Mouse (Mus musculus): ENCODE measurements at regions not wholly inside any gene's neighbourhood (a gene's known extent, or its start where the extent isn't known, plus 50 kb on each side); places are given as distances from the start of the nearest gene placed in this dataset.
"Not testable (repeated sequence)": the region's sequence is repeated elsewhere in the genome, so short reads cannot be mapped to it uniquely, and the experiment has no call there.

- DNase-seq (ENCODE audit: low read depth, low spot score): no peak
These were observed 194.4 kb upstream of the Ppp6c start for GRCm38 (mm10) chr2:39420696-39421095.

- no peak for DNase-seq (ENCODE audit: low read depth, low spot score)
These were observed 174.1 kb upstream of the Ppp6c start for GRCm38 (mm10) chr2:39400336-39400735.

GRCm38 (mm10) chr2:39399523-39399922, 173.3 kb upstream of the Ppp6c start:
- DNase-seq (ENCODE audit: low read depth, low spot score): no peak

GRCm38 (mm10) chr2:39394643-39395042, 168.4 kb upstream of the Ppp6c start:
- DNase-seq (ENCODE audit: low read depth, low spot score): peak; percentile 8

DNA sequence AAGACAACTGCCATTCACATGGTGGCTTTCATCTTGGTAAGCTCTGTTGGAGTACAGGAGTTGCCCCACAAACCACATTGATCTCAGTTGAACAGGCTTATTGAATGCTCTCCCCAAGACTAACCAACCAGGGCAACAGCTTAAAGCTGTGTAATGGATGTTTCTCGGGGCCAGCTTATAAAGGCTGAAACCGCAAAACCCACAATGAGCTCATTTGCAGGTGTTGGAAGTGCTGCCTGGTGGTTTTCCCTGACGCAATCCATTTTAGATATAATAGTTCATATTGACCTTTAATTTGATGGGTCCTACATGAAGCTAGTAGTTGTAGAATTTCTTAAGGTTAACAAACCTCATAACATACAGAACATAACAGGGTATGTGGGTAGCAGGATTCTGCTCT, 151.0 kb upstream of the Ppp6c start:
- DNase-seq (ENCODE audit: low read depth, low spot score): no peak

DNA sequence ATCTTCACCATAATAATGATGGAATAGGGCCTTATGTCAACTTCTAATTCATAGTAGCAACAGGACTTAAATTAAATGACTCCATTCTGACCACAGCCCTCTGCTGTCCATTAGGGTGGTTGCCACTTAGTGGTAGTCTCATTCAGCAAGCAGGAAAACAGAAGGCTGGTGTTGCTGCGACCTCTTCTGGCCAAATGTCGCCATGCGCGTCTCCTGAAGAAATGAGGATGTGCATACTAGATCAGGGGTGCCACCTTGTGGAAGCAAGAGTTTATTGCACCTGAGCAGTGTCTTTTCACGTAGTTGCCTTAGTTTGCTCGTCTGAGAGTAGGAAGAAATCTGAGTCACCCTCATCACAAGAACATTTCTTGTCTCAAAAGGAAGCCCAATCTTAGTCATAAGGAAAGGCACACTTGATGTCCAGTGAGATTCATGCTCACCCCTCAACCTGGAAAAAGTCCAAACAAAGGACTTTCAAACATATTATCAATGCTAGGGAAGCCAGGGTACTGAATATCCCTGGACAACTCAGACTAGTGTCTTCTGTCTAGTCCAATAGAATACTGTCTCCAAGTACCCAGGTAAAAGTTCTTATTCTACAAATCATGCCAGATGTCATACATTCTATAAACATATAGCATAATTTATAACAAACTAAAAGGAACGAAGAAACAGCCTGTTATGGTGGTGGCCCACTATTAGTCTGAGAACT, 147.0 kb upstream of the Ppp6c start:
- DNase-seq (ENCODE audit: low read depth, low spot score): peak; percentile 99

DNA sequence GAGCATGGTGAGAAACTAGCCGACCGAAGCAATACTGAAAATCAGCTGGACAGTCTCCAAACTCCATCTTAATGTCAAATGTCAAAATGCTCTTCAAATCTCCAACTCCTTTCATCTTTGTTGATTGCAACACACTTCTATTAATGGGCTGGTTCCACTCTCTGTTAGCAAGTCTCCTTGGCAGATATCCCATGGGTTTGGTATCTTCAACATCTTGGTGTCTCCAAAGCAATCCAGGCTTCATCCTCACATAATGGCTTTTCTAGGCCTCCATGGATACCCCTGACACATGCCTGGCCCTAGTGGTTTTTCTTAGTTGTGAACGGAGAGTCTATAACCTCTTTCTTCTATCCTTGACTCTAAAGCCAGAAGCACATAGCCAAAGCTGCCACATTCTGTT, 118.0 kb upstream of the Ppp6c start:
- no peak for DNase-seq (ENCODE audit: low read depth, low spot score)

- DNase-seq (ENCODE audit: low read depth, low spot score): no peak
These were observed 114.2 kb upstream of the Ppp6c start for GRCm38 (mm10) chr2:39340406-39340805.

GRCm38 (mm10) chr2:39338832-39339649, 112.8 kb upstream of the Ppp6c start:
- DNase-seq (ENCODE audit: low read depth, low spot score): no peak

DNA sequence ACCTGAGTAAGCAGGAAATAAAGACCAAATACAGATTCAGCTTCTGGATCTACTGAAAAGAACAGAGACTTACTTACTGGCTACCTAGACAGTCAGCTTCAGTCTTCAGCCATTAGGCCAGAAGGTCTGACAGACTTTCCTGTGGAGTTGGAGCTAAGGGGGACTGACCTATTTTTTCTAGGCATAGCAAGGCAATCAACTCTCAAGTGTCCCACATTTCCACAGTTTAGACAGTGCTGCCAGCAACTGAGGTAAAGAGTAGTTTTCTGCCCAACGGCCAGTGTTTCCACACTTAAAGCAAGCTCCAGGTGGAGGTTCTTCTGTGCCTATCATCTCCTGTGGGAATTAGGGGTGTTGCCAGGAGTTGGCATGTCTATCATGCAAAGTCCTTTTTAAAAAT, 111.3 kb upstream of the Ppp6c start:
- no peak for DNase-seq (ENCODE audit: low read depth, low spot score)

DNA sequence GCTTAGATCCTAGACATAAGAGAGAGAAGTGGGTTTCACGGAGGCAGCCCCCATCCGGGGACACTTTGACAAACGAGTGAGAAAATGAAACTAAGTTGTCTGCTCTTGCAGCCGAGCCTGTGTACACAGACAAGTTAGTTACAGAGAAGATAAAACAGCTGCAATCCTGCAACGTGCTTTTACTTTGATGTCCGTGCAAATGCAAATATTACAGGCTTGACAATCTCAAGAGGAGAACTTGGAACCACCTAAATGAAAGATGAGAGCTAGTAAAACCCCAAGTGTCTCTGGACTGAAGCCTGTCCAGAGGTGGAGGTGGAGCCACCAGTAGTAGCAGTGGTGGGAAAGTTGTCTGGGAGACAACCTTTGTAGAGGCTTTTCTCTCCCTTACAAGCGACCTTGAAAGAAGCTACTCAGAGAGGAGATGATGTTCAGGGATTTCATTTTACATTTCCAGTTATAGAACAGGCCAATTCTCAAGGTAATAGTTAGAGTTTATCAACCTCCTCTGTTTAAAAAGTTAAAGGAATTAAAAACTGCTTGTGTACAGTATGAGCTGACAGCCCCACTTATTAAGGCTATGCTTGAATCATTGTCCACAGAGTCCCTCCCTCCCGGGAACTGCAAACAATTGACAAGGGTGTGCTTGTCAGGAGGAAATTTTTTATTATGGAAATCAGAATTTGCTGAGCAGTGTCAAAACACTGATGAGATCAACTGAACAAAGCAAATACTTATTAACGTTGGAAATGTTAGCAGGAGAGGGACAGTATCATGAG, 99.7 kb upstream of the Ppp6c start:
- peak; percentile 18 for DNase-seq (ENCODE audit: low read depth, low spot score)

DNA sequence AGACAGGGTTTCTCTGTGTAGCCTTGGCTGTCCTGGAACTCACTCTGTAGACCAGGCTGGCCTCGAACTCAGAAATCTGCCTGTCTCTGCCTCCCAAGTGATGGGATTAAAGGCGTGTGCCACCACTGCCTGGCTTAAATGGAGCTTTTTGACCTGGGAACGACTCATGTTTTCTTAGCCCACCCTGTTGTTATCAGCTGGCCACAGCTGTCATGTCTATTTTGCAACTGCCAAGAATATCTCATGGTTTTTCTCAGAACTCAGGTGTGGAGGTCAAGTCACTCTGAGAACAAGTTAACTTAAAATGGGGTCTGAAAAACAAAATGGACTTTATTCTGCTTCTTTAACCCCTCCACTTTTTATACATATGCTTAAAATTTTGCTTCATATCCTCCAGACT, 98.9 kb upstream of the Ppp6c start:
- DNase-seq (ENCODE audit: low read depth, low spot score): not testable (repeated sequence)

DNA sequence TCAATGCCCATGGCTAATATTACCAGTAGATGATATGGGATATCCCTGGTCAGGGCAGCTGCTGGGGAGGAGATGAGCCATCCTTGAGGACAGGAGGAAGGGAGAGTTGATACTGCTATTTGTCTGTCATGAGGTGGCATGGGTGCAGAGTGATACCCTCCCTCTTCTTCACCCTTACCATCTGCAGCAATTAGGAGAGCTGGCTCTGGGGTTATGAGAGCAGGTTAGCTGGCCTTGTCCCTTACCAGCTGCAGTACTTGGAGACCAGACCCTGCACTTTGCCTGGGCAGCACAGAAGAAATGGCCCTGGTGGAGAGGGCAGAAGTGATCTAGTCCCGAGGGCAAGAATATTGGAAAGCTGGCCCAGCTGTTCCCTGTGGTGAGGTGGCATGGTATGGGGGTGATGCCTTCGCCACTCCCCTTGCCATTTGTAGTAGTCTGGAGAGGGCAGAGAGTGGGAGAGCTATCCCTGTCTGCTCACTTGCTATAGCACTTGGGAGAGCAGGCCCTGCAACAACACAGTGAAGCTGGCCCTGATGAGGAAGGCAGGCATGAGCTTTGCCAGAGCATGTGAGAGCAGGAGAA, 73.6 kb upstream of the Ppp6c start:
- no peak for DNase-seq (ENCODE audit: low read depth, low spot score)

DNA sequence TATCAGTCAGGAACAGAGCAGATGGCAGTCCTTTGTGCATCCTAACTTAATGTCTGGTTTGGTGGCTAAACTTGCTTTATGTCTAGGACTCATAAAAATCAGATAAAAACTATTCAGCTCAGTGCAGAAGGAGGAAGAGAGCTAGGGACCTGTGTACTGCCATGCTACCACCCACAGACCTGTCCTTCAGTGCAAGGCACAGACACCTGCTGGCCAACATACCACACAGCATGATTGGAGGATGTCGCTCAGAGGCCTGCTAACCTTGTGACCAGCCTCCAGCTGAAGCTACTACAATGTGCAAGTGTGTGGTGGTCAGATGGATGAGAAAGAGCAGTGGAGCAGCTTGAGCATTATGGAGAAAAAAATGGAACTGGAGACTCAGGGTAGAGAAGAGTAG, 73.0 kb upstream of the Ppp6c start:
- DNase-seq (ENCODE audit: low read depth, low spot score): no peak

- DNase-seq (ENCODE audit: low read depth, low spot score): peak; percentile 40
These were observed 69.2 kb upstream of the Ppp6c start for GRCm38 (mm10) chr2:39295435-39295834.

- peak; percentile 36 for DNase-seq (ENCODE audit: low read depth, low spot score)
These were observed 52.0 kb upstream of the Ppp6c start for GRCm38 (mm10) chr2:39278218-39278617.

Data from 3T3-L1 (cell line).